Comparison of ENCODE assay signal across 8 mouse cellular contexts in genomic region chr4:124276741-124277455, GRCm38 (mm10).
DNase-seq lines count a peak whose midpoint lies in the region; ATAC-seq and TF ChIP-seq lines count a peak whose summit lies in the region.

No protein-coding gene starts in this region.

- DNase-seq in left cerebral cortex, postnatal 25 days (ENCODE audit: low spot score in 2 of 2) = peak; percentile 26 to 39
- no peak for DNase-seq in left cerebral cortex, postnatal 10 days (ENCODE audit: extremely low spot score in 1 of 2, low spot score in 2 of 2)
- DNase-seq in embryonic facial prominence, embryonic 14.5 days (ENCODE audit: low spot score) = peak; percentile 90
- DNase-seq in liver, postnatal 0 days = no peak
- DNase-seq in c-Kit-positive CD71-positive TER-119-positive erythroid progenitor cells, embryonic 14.5 days (ENCODE audit: low spot score) = no peak
- no peak for DNase-seq in adrenal gland, adult 2 months

- peak overlapping the region; percentile 62 for H3K9ac ChIP-seq in embryonic facial prominence, embryonic 14.5 days (ENCODE audit: low read depth, low read length)
- no peak overlapping the region for H3K9ac ChIP-seq in hindbrain, embryonic 15.5 days
- H3K9ac ChIP-seq in liver, postnatal 0 days (replicated peaks) = no peak overlapping the region; the same call in 1 of the 2 replicates

- H3K9me3 ChIP-seq in embryonic facial prominence, embryonic 14.5 days (ENCODE audit: control insufficient read depth, low read length) = no peaks in the 10 kb centered on the region
- H3K9me3 ChIP-seq in hindbrain, embryonic 15.5 days = no peaks in the 10 kb centered on the region
- no peaks in the 10 kb centered on the region for H3K9me3 ChIP-seq in liver, postnatal 0 days (ENCODE audit: low read length)

- TF ChIP-seq CTCF in liver, postnatal 0 days (IDR thresholded peaks at IDR 0.05; ENCODE audit: low read depth) = no peak

- no peaks in the 10 kb centered on the region for H3K27me3 ChIP-seq in embryonic facial prominence, embryonic 14.5 days (replicated peaks; ENCODE audit: control insufficient read depth, insufficient read depth, low read length)
- H3K27me3 ChIP-seq in hindbrain, embryonic 15.5 days = 0 out of 2 replicates have a peak, but pooled peaks cover 11% of the 10 kb centered on the region
- H3K27me3 ChIP-seq in liver, postnatal 0 days (ENCODE audit: insufficient read depth, low read length) = peaks cover 28% of the 10 kb centered on the region

- intact Hi-C loops in left cerebral cortex, postnatal 25 days (cut with DNase I) = no loop called here
- intact Hi-C loops in left cerebral cortex, postnatal 10 days (cut with DNase I) = no loop called here

- no peaks in the 10 kb centered on the region for H3K36me3 ChIP-seq in embryonic facial prominence, embryonic 14.5 days (ENCODE audit: control insufficient read depth, insufficient read depth, low read length)
- no peaks in the 10 kb centered on the region for H3K36me3 ChIP-seq in hindbrain, embryonic 15.5 days
- H3K36me3 ChIP-seq in liver, postnatal 0 days (replicated peaks; ENCODE audit: insufficient read depth, low read length) = no peaks in the 10 kb centered on the region

- 4% methylated on average over 21 of the region's 21 CpGs for WGBS in embryonic facial prominence, embryonic 14.5 days
- 3% methylated on average over 21 of the region's 21 CpGs for WGBS in hindbrain, embryonic 15.5 days
- WGBS in liver, postnatal 0 days (ENCODE audit: insufficient replicate concordance) = 9% methylated on average over 21 of the region's 21 CpGs

- ATAC-seq in embryonic facial prominence, embryonic 14.5 days (ENCODE audit: low read depth) = peak; percentile 80
- ATAC-seq in hindbrain, embryonic 15.5 days (ENCODE audit: low FRiP score, low read depth) = peak; percentile 77; the same call in 1 of the 2 replicates
- no peak for ATAC-seq in liver, postnatal 0 days
- no peak for ATAC-seq in megakaryocyte progenitor cell, adult 5-6 weeks (replicated peaks; ENCODE audit: poor library complexity)

- no peak for TF ChIP-seq EP300 in liver, postnatal 0 days (IDR thresholded peaks at IDR 0.05; ENCODE audit: low read depth)

- peak overlapping the region; percentile 39 for H3K4me3 ChIP-seq in embryonic facial prominence, embryonic 14.5 days (ENCODE audit: low read depth, low read length)
- peak overlapping the region; percentile 33 for H3K4me3 ChIP-seq in hindbrain, embryonic 15.5 days
- H3K4me3 ChIP-seq in liver, postnatal 0 days (ENCODE audit: low read depth, low read length) = peak overlapping the region; percentile 31; the same call in 1 of the 2 replicates

- peak overlapping the region; percentile 56 for H3K27ac ChIP-seq in embryonic facial prominence, embryonic 14.5 days (replicated peaks; ENCODE audit: low read depth, low read length)
- peak overlapping the region; percentile 69 for H3K27ac ChIP-seq in hindbrain, embryonic 15.5 days (replicated peaks)
- no peak overlapping the region for H3K27ac ChIP-seq in liver, postnatal 0 days (ENCODE audit: low read depth)

- H3K4me2 ChIP-seq in embryonic facial prominence, embryonic 14.5 days (ENCODE audit: low read depth, low read length) = peak overlapping the region; percentile 93
- peak overlapping the region; percentile 66 for H3K4me2 ChIP-seq in hindbrain, embryonic 15.5 days
- H3K4me2 ChIP-seq in liver, postnatal 0 days (ENCODE audit: low read depth, low read length) = peak overlapping the region; percentile 54

- peaks cover 18% of the 10 kb centered on the region for H3K4me1 ChIP-seq in embryonic facial prominence, embryonic 14.5 days (ENCODE audit: control insufficient read depth, insufficient read depth, low read length)
- H3K4me1 ChIP-seq in hindbrain, embryonic 15.5 days (replicated peaks) = peaks cover 28% of the 10 kb centered on the region
- H3K4me1 ChIP-seq in liver, postnatal 0 days (ENCODE audit: insufficient read depth) = peaks cover 3% of the 10 kb centered on the region

Comparison
In these comparisons a context has a peak if more than half of its experiments do, and no peak if none do; other contexts are left out.
1. DNase-seq: peak in left cerebral cortex, postnatal 25 days (2 of 2) and embryonic facial prominence, embryonic 14.5 days (single experiment); none in left cerebral cortex, postnatal 10 days (0 of 2), liver, postnatal 0 days (single experiment), c-Kit-positive CD71-positive TER-119-positive erythroid progenitor cells, embryonic 14.5 days (single experiment) and adrenal gland, adult 2 months (single experiment).
2. ATAC-seq: peak in embryonic facial prominence, embryonic 14.5 days (single experiment) and hindbrain, embryonic 15.5 days (single experiment); none in liver, postnatal 0 days (single experiment) and megakaryocyte progenitor cell, adult 5-6 weeks (single experiment).
3. Peak in every context shown above with its lines, with median percentiles within 50 percentile points of each other: H3K4me2 ChIP-seq and H3K4me3 ChIP-seq.